Comparison of ENCODE assay signal across 11 mouse cellular contexts in the genomic region with DNA sequence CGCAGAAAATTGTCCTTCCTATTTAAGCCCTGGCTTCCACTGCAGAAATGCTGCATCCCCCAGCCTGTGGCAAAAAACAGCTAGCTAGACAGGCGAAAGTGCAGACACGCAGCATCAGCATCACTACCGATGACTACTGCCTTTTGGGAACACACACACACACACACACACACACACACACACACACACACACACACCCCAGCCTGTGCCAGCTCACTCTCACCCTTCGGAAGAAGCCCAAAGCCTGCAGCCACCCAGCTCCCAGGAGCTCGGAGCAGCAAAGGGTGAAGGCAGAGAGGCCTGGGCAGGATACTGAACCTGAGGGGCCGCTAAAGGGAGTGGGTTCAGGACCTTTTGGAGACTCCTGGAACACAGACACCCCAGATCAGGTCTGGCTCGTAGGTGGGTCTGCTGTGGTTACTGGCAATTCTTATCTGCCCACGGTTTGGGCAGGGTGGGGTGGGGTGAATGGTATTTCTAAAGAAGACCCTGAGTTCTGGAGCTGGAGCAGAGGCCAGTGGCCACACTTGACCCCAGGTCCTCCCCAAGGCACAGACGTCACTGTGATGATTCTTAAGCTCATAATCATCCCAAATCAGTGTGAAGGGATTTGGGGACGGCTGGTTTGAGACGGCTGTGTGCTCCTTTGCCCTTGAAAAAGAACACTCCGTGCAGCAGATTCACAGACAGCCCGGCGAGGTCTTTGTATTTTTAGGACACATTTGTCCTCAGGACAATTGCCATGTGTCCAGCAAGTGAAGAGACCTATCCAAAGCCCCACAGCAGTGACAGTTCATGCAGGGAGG. TPM values are rescaled to one million over a fixed set of nuclear protein-coding genes. Genes with fewer than 3 reads are reported as not detected.
DNase-seq lines count a peak whose midpoint lies in the region; ATAC-seq lines count a peak whose summit lies in the region.
"Had no signal": no experiment of that assay in that cellular context is flagged by ENCODE, and none has a peak within 500 bp of the region (broad histone marks: within the 10 kb centered on the region; RNA-seq: fewer than 3 reads in every experiment).

No protein-coding gene starts in this region.

- 35% methylated on average over 15 of the region's 15 CpGs for WGBS in heart, embryonic 12.5 days
- WGBS in hindbrain, embryonic 10.5 days: 27% methylated on average over 15 of the region's 15 CpGs
- whole genome bisulfite sequencing in midbrain, embryonic 16.5 days: 27% methylated on average over 15 of the region's 15 CpGs

- no peaks in the 10 kb centered on the region for H3K9me3 ChIP-seq in heart, embryonic 12.5 days (replicated peaks)
- no peaks in the 10 kb centered on the region for H3K9me3 ChIP-seq in hindbrain, embryonic 10.5 days
- no peaks in the 10 kb centered on the region for H3K9me3 ChIP-seq in midbrain, embryonic 16.5 days (replicated peaks; ENCODE audit: control insufficient read depth, low read length, poor library complexity, severe bottlenecking)

- ATAC-seq in heart, embryonic 12.5 days (ENCODE audit: insufficient number of reproducible peaks, low FRiP score): no peak
- no peak for ATAC-seq in midbrain, embryonic 16.5 days

- no peak overlapping the region; the same call in 1 of the 2 replicates for H3K9ac ChIP-seq in heart, embryonic 12.5 days
- H3K9ac ChIP-seq in midbrain, embryonic 16.5 days (ENCODE audit: low read depth, low read length): no peak overlapping the region; the same call in 1 of the 2 replicates

- DNase-seq in heart, postnatal 4 days: no peak
- peak; percentile 10 for DNase-seq in NIH3T3 (ENCODE audit: low read depth)
- DNase-seq in hindbrain, embryonic 10.5 days (ENCODE audit: low spot score): peak; percentile 43
- no peak for DNase-seq in c-Kit-positive CD71-positive TER-119-positive erythroid progenitor cells, embryonic 14.5 days (ENCODE audit: low spot score)
- no peak for DNase-seq in frontal cortex, postnatal 25 days (ENCODE audit: low spot score in 2 of 2)
- DNase-seq in gastrocnemius, postnatal 4 days (ENCODE audit: low spot score in 2 of 2): no peak
- DNase-seq: cerebellum, postnatal 36 days had no signal

- H3K27ac ChIP-seq in heart, embryonic 12.5 days (ENCODE audit: poor library complexity, severe bottlenecking): no peak overlapping the region
- H3K27ac ChIP-seq in hindbrain, embryonic 10.5 days: peak overlapping the region; percentile 83; the same call in 1 of the 2 replicates
- H3K27ac ChIP-seq in midbrain, embryonic 16.5 days (ENCODE audit: low read length): no peak overlapping the region

- H3K4me2 ChIP-seq in heart, embryonic 12.5 days: peak overlapping the region; percentile 91
- H3K4me2 ChIP-seq in midbrain, embryonic 16.5 days (ENCODE audit: low read length): peak overlapping the region; percentile 92

- H3K36me3 ChIP-seq in heart, embryonic 12.5 days: peaks cover 11% of the 10 kb centered on the region; the same call in 1 of the 2 replicates
- peaks cover 15% of the 10 kb centered on the region for H3K36me3 ChIP-seq in hindbrain, embryonic 10.5 days
- no peaks in the 10 kb centered on the region for H3K36me3 ChIP-seq in midbrain, embryonic 16.5 days (ENCODE audit: control insufficient read depth, insufficient read depth, low read length)

- H3K27me3 ChIP-seq in heart, embryonic 12.5 days (replicated peaks): peaks cover 62% of the 10 kb centered on the region
- peaks cover 91% of the 10 kb centered on the region for H3K27me3 ChIP-seq in hindbrain, embryonic 10.5 days (ENCODE audit: insufficient read depth, poor library complexity, severe bottlenecking)
- H3K27me3 ChIP-seq in midbrain, embryonic 16.5 days (ENCODE audit: control insufficient read depth, insufficient read depth, low read depth, low read length): peaks cover 38% of the 10 kb centered on the region

- peaks cover 29% of the 10 kb centered on the region for H3K4me1 ChIP-seq in heart, embryonic 12.5 days (replicated peaks)
- peaks cover 40% of the 10 kb centered on the region for H3K4me1 ChIP-seq in hindbrain, embryonic 10.5 days (replicated peaks)
- H3K4me1 ChIP-seq in midbrain, embryonic 16.5 days (ENCODE audit: control insufficient read depth, insufficient read depth, low read length): peaks cover 16% of the 10 kb centered on the region

- peak overlapping the region; percentile 51 for H3K4me3 ChIP-seq in heart, embryonic 12.5 days
- peak overlapping the region; percentile 58 for H3K4me3 ChIP-seq in hindbrain, embryonic 10.5 days
- peak overlapping the region; percentile 51; the same call in 1 of the 2 replicates for H3K4me3 ChIP-seq in midbrain, embryonic 16.5 days (ENCODE audit: low read depth, low read length)

RNA-seq across cellular contexts. Expression of a gene that starts 1.0 kb away (rescaled TPM):
- 0.06 and 0.15 TPM in 2 replicates for polyA plus RNA-seq in heart, embryonic 12.5 days (2016; fragmentation: Nextera tagmentation; extraction: Ambion mirVana)
- total RNA-seq in heart, postnatal 4 days (2021): not detected
- polyA plus RNA-seq in hindbrain, embryonic 10.5 days (2016; fragmentation: Nextera tagmentation; extraction: Ambion mirVana): 0.34 and 0.35 TPM in 2 replicates
- 0.58 and 1.2 TPM in 2 replicates for polyA plus RNA-seq in midbrain, embryonic 16.5 days (2015; fragmentation: Nextera tagmentation; extraction: Ambion mirVana)
- under 1 TPM; 0.16 to 0.25 TPM for total RNA-seq in gastrocnemius, postnatal 4 days (2021)
- total RNA-seq: heart, postnatal 25 days had no signal

RNA-seq across cellular contexts. Expression of a gene that starts 13.9 kb away (rescaled TPM):
- polyA plus RNA-seq in heart, embryonic 12.5 days (2016; fragmentation: Nextera tagmentation; extraction: Ambion mirVana): 0.64 TPM in 1 of 2 replicates, not detected in the other
- total RNA-seq in heart, postnatal 4 days (2021): not detected
- 8.2 and 12.3 TPM in 2 replicates for polyA plus RNA-seq in hindbrain, embryonic 10.5 days (2016; fragmentation: Nextera tagmentation; extraction: Ambion mirVana)
- polyA plus RNA-seq in midbrain, embryonic 16.5 days (2015; fragmentation: Nextera tagmentation; extraction: Ambion mirVana): 2.4 and 2.8 TPM in 2 replicates
- total RNA-seq in gastrocnemius, postnatal 4 days (2021): 1 to 10 TPM; 3.4 to 3.5 TPM
- total RNA-seq: heart, postnatal 25 days; left cerebral cortex, postnatal 25 days had no signal

RNA-seq across cellular contexts. Expression of a gene that starts 16.2 kb away (rescaled TPM):
- polyA plus RNA-seq in heart, embryonic 12.5 days (2016; fragmentation: Nextera tagmentation; extraction: Ambion mirVana): not detected in 2 replicates
- total RNA-seq in heart, postnatal 4 days (2021): not detected
- polyA plus RNA-seq in hindbrain, embryonic 10.5 days (2016; fragmentation: Nextera tagmentation; extraction: Ambion mirVana): 0.32 TPM in 1 of 2 replicates, not detected in the other
- not detected in 2 replicates for polyA plus RNA-seq in midbrain, embryonic 16.5 days (2015; fragmentation: Nextera tagmentation; extraction: Ambion mirVana)
- total RNA-seq in gastrocnemius, postnatal 4 days (2021): 1 to 10 TPM; 1.3 to 1.5 TPM
- total RNA-seq: heart, postnatal 25 days; left cerebral cortex, postnatal 25 days had no signal

RNA-seq across cellular contexts. Expression of a gene that starts 26.5 kb away (rescaled TPM):
- polyA plus RNA-seq in heart, embryonic 12.5 days (2016; fragmentation: Nextera tagmentation; extraction: Ambion mirVana): 1.1 and 1.7 TPM in 2 replicates
- 1 to 10 TPM; 1.3 to 1.4 TPM for total RNA-seq in heart, postnatal 4 days (2021)
- polyA plus RNA-seq in hindbrain, embryonic 10.5 days (2016; fragmentation: Nextera tagmentation; extraction: Ambion mirVana): 1.0 and 1.2 TPM in 2 replicates
- polyA plus RNA-seq in midbrain, embryonic 16.5 days (2015; fragmentation: Nextera tagmentation; extraction: Ambion mirVana): 1.4 and 1.5 TPM in 2 replicates
- total RNA-seq in gastrocnemius, postnatal 4 days (2021): 1 to 10 TPM; 1.4 TPM

RNA-seq across cellular contexts. Expression of a gene that starts 34.7 kb away (rescaled TPM):
- polyA plus RNA-seq in heart, embryonic 12.5 days (2016; fragmentation: Nextera tagmentation; extraction: Ambion mirVana): 34.3 and 35.6 TPM in 2 replicates
- total RNA-seq in heart, postnatal 4 days (2021): 10 to 100 TPM; 27.8 to 30.6 TPM
- polyA plus RNA-seq in hindbrain, embryonic 10.5 days (2016; fragmentation: Nextera tagmentation; extraction: Ambion mirVana): 56.8 and 71.6 TPM in 2 replicates
- polyA plus RNA-seq in midbrain, embryonic 16.5 days (2015; fragmentation: Nextera tagmentation; extraction: Ambion mirVana): 211 and 237 TPM in 2 replicates
- 10 to 100 TPM; 44.6 to 50.4 TPM for total RNA-seq in gastrocnemius, postnatal 4 days (2021)

Comparison
In these comparisons a context has a peak if more than half of its experiments do, and no peak if none do; other contexts are left out.
1. DNase-seq: peak in NIH3T3 (single experiment) and hindbrain, embryonic 10.5 days (single experiment); none in heart, postnatal 4 days (single experiment), c-Kit-positive CD71-positive TER-119-positive erythroid progenitor cells, embryonic 14.5 days (single experiment), frontal cortex, postnatal 25 days (0 of 2) and gastrocnemius, postnatal 4 days (0 of 2).
2. Peak in every context shown above with its lines, with median percentiles within 50 percentile points of each other: H3K4me3 ChIP-seq.